Mouse (Mus musculus) thymus, adult 18-20 months (tissue): Measurements from ENCODE around the gene Gng2.
A peak's percentile ranks its signal among the peaks of the same experiment; 100 is the strongest.

ENCODE experiments used
- DNase-seq, 2 experiments: peaks; one replicate each; pipeline ENCODE4 v3.0.0; 2022; ENCODE audit warnings: mixed read lengths in 2 of 2

Gng2 gene

GRCm38 (mm10) chr14:19976421-19977270 lies 781 bp downstream of the Gng2 start:
- peak; percentile 21 to 33 for DNase-seq

GRCm38 (mm10) chr14:19974978-19975493 lies 2.4 kb downstream of the Gng2 start:
- no peak for DNase-seq

GRCm38 (mm10) chr14:19974429-19974828 lies 3.0 kb downstream of the Gng2 start:
- DNase-seq, result no peak

- DNase-seq, result no peak
Observed at GRCm38 (mm10) chr14:19972316-19973029, 5.0 kb downstream of the Gng2 start.

- DNase-seq, result no peak
Observed at GRCm38 (mm10) chr14:19970845-19971244, 6.6 kb downstream of the Gng2 start.

GRCm38 (mm10) chr14:19970106-19970785 lies 7.2 kb downstream of the Gng2 start:
- no peak for DNase-seq

GRCm38 (mm10) chr14:19969566-19969965 lies 7.9 kb downstream of the Gng2 start:
- no peak for DNase-seq

GRCm38 (mm10) chr14:19969011-19969521 lies 8.4 kb downstream of the Gng2 start:
- no peak for DNase-seq

GRCm38 (mm10) chr14:19968321-19969010 lies 9.0 kb downstream of the Gng2 start:
- DNase-seq, result peak in 1 of 2 experiments; percentile 26

- no peak for DNase-seq
Observed at GRCm38 (mm10) chr14:19967482-19967881, 9.9 kb downstream of the Gng2 start.

- no peak for DNase-seq
Observed at GRCm38 (mm10) chr14:19963961-19964505, 13.4 kb downstream of the Gng2 start.

- peak; percentile 8 to 24 for DNase-seq
Observed at GRCm38 (mm10) chr14:19961924-19962915, 15.2 kb downstream of the Gng2 start.

- no peak for DNase-seq
Observed at GRCm38 (mm10) chr14:19959860-19960259, 17.6 kb downstream of the Gng2 start.

GRCm38 (mm10) chr14:19955077-19955476 lies 22.4 kb downstream of the Gng2 start:
- DNase-seq, result no peak

- no peak for DNase-seq
Observed at GRCm38 (mm10) chr14:19950812-19951211, 26.6 kb downstream of the Gng2 start.

- DNase-seq, result no peak
Observed at GRCm38 (mm10) chr14:19949475-19949874, 28.0 kb downstream of the Gng2 start.

- DNase-seq, result no peak
Observed at GRCm38 (mm10) chr14:19946221-19946620, 31.2 kb downstream of the Gng2 start.

- no peak for DNase-seq
Observed at GRCm38 (mm10) chr14:19942732-19943131, 34.7 kb downstream of the Gng2 start.

GRCm38 (mm10) chr14:19942329-19942728 lies 35.1 kb downstream of the Gng2 start:
- DNase-seq, result no peak

- DNase-seq, result no peak
Observed at GRCm38 (mm10) chr14:19940066-19940465, 37.4 kb downstream of the Gng2 start.

GRCm38 (mm10) chr14:19938545-19938944 lies 38.9 kb downstream of the Gng2 start:
- no peak for DNase-seq
